Mouse (Mus musculus) neural tube, embryonic 14.5 days (tissue): Measurements from ENCODE around the gene Ccdc57. TPM values are rescaled to one million over a fixed set of nuclear protein-coding genes. Genes with fewer than 3 reads are reported as not detected.
"Not testable (repeated sequence)": the region's sequence is repeated elsewhere in the genome, so short reads cannot be mapped to it uniquely, and the experiment has no call there.

Experiments used
- ATAC-seq: fragments of 200-750 bp; cut with Nextera tagmentation; 2 replicates; pipeline ENCODE4 v1.8.0; 2017; ENCODE audit warnings: low read depth, mild to moderate bottlenecking, moderate TSS enrichment, moderate library complexity
- H3K27ac ChIP-seq: fragments of 300-500 bp; sonication (generic); 2 replicates; pipeline ENCODE4 v1.5.1; 2014; ENCODE audit warnings: low read depth, mild to moderate bottlenecking, control low read depth, low read length, moderate library complexity, mixed read lengths
- H3K27me3 ChIP-seq: fragments of 300-500 bp; sonication (generic); 2 replicates; pipeline ENCODE4 v1.6.1; 2014; ENCODE audit warnings: low read length; ENCODE audit not compliant: control insufficient read depth, insufficient read depth
- H3K36me3 ChIP-seq: fragments of 300-500 bp; sonication (generic); 2 replicates; pipeline ENCODE4 v1.6.1; 2014; ENCODE audit warnings: low read length, mixed read lengths; ENCODE audit not compliant: control insufficient read depth, insufficient read depth
- H3K4me1 ChIP-seq: fragments of 300-500 bp; sonication (generic); 2 replicates; pipeline ENCODE4 v1.6.1; 2014; ENCODE audit warnings: low read length; ENCODE audit not compliant: control insufficient read depth, insufficient read depth
- H3K4me2 ChIP-seq: fragments of 300-500 bp; sonication (generic); 2 replicates; pipeline ENCODE4 v1.6.1; 2014; ENCODE audit warnings: mild to moderate bottlenecking, low read depth, low read length, control low read depth
- H3K4me3 ChIP-seq: fragments of 300-500 bp; sonication (generic); 2 replicates; pipeline ENCODE4 v1.5.1; 2014; ENCODE audit warnings: low read depth, low read length, control low read depth, mixed read lengths
- H3K9ac ChIP-seq: fragments of 300-500 bp; sonication (generic); replicated peaks from 2 replicates; pipeline ENCODE4 v1.6.1; 2014; ENCODE audit warnings: low read depth, mild to moderate bottlenecking, control low read depth, low read length, mixed read lengths
- H3K9me3 ChIP-seq: fragments of 300-500 bp; sonication (generic); 2 replicates; pipeline ENCODE4 v1.6.1; 2016; ENCODE audit warnings: low read length; ENCODE audit not compliant: control insufficient read depth
- WGBS: fragments of 180-500 bp; shearing (Covaris S2); extraction: QIAGEN DNeasy Blood & Tissue Kit; methylation state at CpG from one replicate; pipeline ENCODE4 v1.1.7; 2014; 5-methylcytosine and 5-hydroxymethylcytosine counted together
- polyA plus RNA-seq: library from polyadenylated mRNA; unstranded; fragments of >200 nt; fragmentation: Nextera tagmentation; extraction: Ambion mirVana; gene quantifications from 2 replicates; pipeline ENCODE4 v1.2.1, GENCODE M21; 2014

Ccdc57 gene
- polyA plus RNA-seq, 1 experiment from 2014 or later, result 6.7 TPM

GRCm38 (mm10) chr11:120798244-120798643 lies 134.4 kb downstream of the Ccdc57 start:
- no peaks in the 10 kb centered on the region for H3K36me3 ChIP-seq
- H3K9ac ChIP-seq, result no peak overlapping the region
- no peak overlapping the region for H3K4me2 ChIP-seq
- no peak overlapping the region for H3K4me3 ChIP-seq
- no peak overlapping the region for H3K27ac ChIP-seq
- no peaks in the 10 kb centered on the region for H3K27me3 ChIP-seq
- no peak for ATAC-seq
- H3K9me3 ChIP-seq, result no peaks in the 10 kb centered on the region
- 87% methylated on average over 3 of the region's 3 CpGs for WGBS
- H3K4me1 ChIP-seq, result peaks cover 13% of the 10 kb centered on the region

DNA sequence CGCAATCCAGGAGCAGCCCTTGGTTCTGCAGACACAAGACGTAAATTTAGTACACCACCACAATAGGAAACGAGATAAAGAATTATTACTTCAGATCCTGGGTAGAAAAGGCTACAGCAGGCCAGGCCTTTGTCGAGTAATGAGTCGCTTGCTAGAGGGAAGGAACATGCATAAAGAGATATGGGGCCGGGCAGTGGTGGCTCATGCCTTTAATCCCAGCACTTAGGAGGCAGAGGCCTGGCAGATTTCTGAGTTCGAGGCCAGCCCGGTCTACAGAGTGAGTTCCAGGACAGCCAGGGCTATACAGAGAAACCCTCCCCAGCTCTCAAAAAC lies 136.1 kb downstream of the Ccdc57 start:
- 21% methylated on average over 8 of the region's 8 CpGs for WGBS
- peak; percentile 19; the same call in 1 of the 2 replicates for ATAC-seq
- Histone ChIP-seq H3K4me3 (peak overlapping the region; percentile 87; the same call in 1 of the 2 replicates), H3K4me2 (peak overlapping the region; percentile 9; the same call in 1 of the 2 replicates), H3K9ac (no peak overlapping the region), H3K4me1 (peaks cover 13% of the 10 kb centered on the region), H3K36me3 (peaks cover 16% of the 10 kb centered on the region), H3K27me3 (no peaks in the 10 kb centered on the region), H3K9me3 (no peaks in the 10 kb centered on the region), H3K27ac (peak overlapping the region; percentile 18)

GRCm38 (mm10) chr11:120795756-120796613 lies 136.7 kb downstream of the Ccdc57 start, which contains the start of gene Dus1l:
Dus1l (minus strand) TSS chr11:120796403.
- peak; percentile 91 for ATAC-seq
- Histone ChIP-seq H3K9me3 (no peaks in the 10 kb centered on the region), H3K9ac (peak within 1 kb of the TSS; percentile 91), H3K4me1 (peaks cover 13% of the 10 kb centered on the region), H3K4me3 (peak within 1 kb of the TSS; percentile 87), H3K27me3 (no peaks in the 10 kb centered on the region), H3K4me2 (peak within 1 kb of the TSS; percentile 98), H3K27ac (peak within 1 kb of the TSS; percentile 45), H3K36me3 (peaks cover 19% of the 10 kb centered on the region)
- 2% methylated on average over 54 of the region's 59 CpGs for WGBS

- no peak overlapping the region for H3K4me3 ChIP-seq
- H3K27me3 ChIP-seq, result no peaks in the 10 kb centered on the region
- WGBS, result 96% methylated on average over 9 of the region's 9 CpGs
- H3K36me3 ChIP-seq, result peaks cover 45% of the 10 kb centered on the region
- no peak overlapping the region for H3K27ac ChIP-seq
- H3K4me1 ChIP-seq, result peaks cover 7% of the 10 kb centered on the region
- no peak for ATAC-seq
- no peaks in the 10 kb centered on the region for H3K9me3 ChIP-seq
- H3K9ac ChIP-seq, result no peak overlapping the region
- no peak overlapping the region for H3K4me2 ChIP-seq
Observed at GRCm38 (mm10) chr11:120792652-120793051, 140.0 kb downstream of the Ccdc57 start.

GRCm38 (mm10) chr11:120789810-120790209 lies 142.9 kb downstream of the Ccdc57 start:
- 95% methylated on average over 3 of the region's 3 CpGs for WGBS
- peaks cover 9% of the 10 kb centered on the region; the same call in 1 of the 2 replicates for H3K4me1 ChIP-seq
- H3K4me2 ChIP-seq, result no peak overlapping the region
- no peaks in the 10 kb centered on the region for H3K9me3 ChIP-seq
- H3K27ac ChIP-seq, result no peak overlapping the region
- H3K9ac ChIP-seq, result no peak overlapping the region
- no peak for ATAC-seq
- no peaks in the 10 kb centered on the region for H3K27me3 ChIP-seq
- peaks cover 52% of the 10 kb centered on the region for H3K36me3 ChIP-seq
- no peak overlapping the region for H3K4me3 ChIP-seq

- Histone ChIP-seq H3K27me3 (no peaks in the 10 kb centered on the region), H3K4me3 (no peak overlapping the region), H3K4me1 (peaks cover 10% of the 10 kb centered on the region; the same call in 1 of the 2 replicates), H3K36me3 (peaks cover 52% of the 10 kb centered on the region), H3K27ac (no peak overlapping the region), H3K9me3 (no peaks in the 10 kb centered on the region), H3K9ac (no peak overlapping the region), H3K4me2 (no peak overlapping the region)
- ATAC-seq, result no peak
- WGBS, result 89% methylated on average over 4 of the region's 4 CpGs
Observed at GRCm38 (mm10) chr11:120789355-120789754, 143.3 kb downstream of the Ccdc57 start.

DNA sequence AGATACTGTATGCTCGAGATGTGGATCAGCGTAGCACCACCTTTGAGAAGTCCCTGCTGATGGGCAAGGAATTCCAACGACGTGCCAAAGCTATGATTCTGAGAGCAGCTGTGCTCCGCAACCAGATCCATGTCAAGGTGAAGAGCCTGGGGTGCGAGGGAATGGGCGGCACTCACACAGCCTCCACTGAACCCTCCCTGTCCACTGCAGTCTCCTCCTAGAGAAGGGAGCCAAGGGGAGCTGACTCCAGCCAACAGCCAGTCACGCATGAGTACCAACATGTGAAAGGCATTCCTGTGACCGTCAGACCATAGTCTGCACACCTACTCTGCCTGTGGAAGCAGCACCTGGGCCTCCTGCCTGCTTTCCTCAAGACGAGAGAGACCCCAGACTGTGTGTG lies 144.2 kb downstream of the Ccdc57 start:
- ATAC-seq, H3K4me3 ChIP-seq: not testable (repeated sequence)

DNA sequence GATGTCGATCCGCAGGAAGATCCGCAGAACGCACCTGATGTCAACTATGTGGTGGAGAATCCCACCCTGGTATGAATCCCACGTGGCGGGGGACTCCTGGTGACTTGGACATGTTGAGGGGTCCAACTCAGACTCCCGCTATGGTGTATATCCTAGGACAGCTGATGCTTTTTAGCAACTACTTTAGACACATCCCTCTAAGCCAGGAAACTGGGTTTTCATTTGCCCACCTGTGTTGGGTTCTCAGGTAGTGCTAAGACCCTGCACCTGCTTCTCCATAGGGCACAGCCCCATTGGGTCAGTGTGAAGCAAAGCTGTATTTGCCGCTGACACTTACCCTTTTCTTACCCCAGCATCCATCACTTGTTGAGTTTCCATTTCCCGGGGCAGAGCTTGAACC lies 147.5 kb downstream of the Ccdc57 start:
- Histone ChIP-seq H3K4me1 (peaks cover 19% of the 10 kb centered on the region), H3K27me3 (no peaks in the 10 kb centered on the region), H3K27ac (no peak overlapping the region), H3K4me3 (peak overlapping the region; percentile 96), H3K36me3 (peaks cover 27% of the 10 kb centered on the region), H3K4me2 (peak overlapping the region; percentile 95), H3K9ac (peak overlapping the region; percentile 88), H3K9me3 (no peaks in the 10 kb centered on the region)
- no peak for ATAC-seq
- 38% methylated on average over 9 of the region's 9 CpGs for WGBS

More for the DNA sequence above, 144.2 kb downstream of the Ccdc57 start:
- WGBS, result 95% methylated on average over 9 of the region's 10 CpGs
- H3K27me3 ChIP-seq, H3K9ac ChIP-seq, H3K27ac ChIP-seq, H3K9me3 ChIP-seq, H3K4me2 ChIP-seq: not testable (repeated sequence)
- Histone ChIP-seq H3K36me3 (peaks cover 52% of the 10 kb centered on the region), H3K4me1 (peaks cover 10% of the 10 kb centered on the region; the same call in 1 of the 2 replicates)

DNA sequence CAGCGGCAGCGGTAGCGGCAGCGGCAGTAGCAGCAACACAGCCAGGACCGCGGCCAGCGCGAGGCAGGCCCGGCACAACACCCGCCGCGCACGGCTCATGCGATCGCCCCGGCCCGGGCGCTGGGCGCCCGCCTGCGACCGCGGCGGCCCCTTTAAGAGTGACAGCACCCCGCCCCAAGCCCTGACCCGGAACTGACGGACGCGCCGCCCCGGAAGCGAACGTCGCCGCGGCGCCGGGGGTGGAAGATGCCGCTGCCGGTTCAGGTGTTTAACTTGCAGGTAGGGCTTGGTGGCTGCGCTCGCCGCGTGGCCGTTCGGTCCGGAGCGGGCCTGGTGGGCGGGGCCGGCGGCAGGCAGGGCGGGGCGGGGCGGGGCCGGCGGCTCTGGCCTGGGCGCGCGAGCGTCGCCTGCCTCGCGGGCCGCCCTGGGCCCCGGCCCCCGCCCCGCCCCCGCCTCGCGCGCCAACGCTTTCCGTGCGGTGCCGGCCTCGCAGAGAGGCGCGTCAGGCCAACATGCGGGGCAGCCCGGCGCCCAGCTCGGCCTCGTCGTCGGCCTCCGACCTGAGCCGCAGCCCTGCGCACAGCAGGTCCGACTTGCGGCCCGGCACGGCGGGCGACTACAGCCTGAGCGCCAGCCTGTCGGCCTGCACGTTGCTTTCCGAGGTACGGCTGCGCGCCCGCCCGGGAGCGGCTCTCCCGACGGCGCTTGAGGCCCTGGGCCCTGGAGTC lies 148.4 kb downstream of the Ccdc57 start, which contains the start of the genes Rfng and Gps1:
Gene Rfng, minus strand, starts transcription at position 144 of the 728 bp plus-strand sequence.
Gene Gps1, plus strand, starts transcription at position 209 of the 728 bp plus-strand sequence.
- Histone ChIP-seq H3K4me1 (peaks cover 19% of the 10 kb centered on the region), H3K4me3 (peak within 1 kb of the TSS; percentile 96), H3K9me3 (no peaks in the 10 kb centered on the region), H3K36me3 (peaks cover 20% of the 10 kb centered on the region; the same call in 1 of the 2 replicates), H3K4me2 (peak within 1 kb of the TSS; percentile 95), H3K9ac (peak within 1 kb of the TSS; percentile 88), H3K27ac (peak within 1 kb of the TSS; percentile 84), H3K27me3 (no peaks in the 10 kb centered on the region)
- WGBS, result under 1% methylated on average over 81 of the region's 107 CpGs
- ATAC-seq, result peak; percentile 88
